Mouse (Mus musculus): ENCODE results near the gene Cwc22.

The Cwc22 gene

DNA sequence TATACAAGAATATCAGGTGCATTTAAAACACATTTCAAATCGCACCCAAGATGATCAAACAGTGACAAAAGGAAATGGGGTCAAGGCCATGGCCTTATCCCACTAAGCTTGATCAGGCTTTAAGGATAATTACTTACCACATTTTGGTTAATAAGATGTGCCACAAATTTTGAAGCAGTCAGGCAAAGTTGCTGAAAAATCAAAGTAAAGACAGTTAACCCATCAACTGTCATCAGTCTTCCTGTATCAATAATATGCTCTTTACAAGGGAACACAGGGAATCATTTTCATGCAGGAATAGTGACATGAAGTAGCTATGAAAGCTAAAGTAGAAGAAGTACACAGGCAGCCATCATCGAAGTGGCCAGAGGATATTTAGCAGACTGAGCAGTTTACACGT lies 22.2 kb downstream of the Cwc22 start:
- DNase-seq, result no peak

DNA sequence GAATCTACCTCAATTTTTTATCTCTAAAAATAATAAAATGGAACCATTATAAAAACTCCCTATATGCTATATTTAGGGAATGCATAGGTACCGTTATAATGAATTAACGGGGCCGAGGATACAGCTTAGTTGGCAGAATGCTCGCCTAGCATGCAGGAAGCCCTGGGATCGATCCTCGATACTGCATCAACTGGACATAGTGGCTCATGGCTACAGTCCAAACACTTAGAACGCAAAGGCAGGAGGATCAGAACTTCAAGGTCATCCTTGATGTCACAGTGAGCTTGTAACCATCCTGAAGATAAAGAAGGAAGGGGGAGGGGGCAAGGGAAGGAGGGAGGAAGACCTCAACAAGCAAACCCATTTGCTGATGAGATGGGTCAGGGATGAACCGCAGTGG lies 23.0 kb downstream of the Cwc22 start:
- DNase-seq, result no peak

- DNase-seq, result no peak
Measured at GRCm38 (mm10) chr2:77921307-77921706, 24.9 kb downstream of the Cwc22 start.

DNA sequence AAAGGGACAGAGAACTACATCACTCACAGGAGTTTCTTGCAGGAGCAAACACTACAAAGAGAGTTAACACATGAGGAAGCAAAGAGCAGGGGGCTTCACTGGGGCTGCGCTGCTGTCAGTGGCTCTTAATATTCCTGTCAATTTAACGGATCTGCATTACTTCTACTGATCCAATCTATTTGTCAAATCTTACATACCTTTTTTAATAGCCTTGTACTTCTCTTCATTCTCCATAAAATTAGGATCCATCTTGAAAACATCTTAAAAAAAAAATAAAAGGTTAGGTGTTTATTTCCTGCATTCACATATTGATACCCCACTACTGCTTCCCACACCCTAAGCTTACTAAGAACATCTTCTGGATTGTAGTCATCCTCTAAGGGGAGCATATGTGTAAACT lies 25.6 kb downstream of the Cwc22 start:
- no peak for DNase-seq

DNA sequence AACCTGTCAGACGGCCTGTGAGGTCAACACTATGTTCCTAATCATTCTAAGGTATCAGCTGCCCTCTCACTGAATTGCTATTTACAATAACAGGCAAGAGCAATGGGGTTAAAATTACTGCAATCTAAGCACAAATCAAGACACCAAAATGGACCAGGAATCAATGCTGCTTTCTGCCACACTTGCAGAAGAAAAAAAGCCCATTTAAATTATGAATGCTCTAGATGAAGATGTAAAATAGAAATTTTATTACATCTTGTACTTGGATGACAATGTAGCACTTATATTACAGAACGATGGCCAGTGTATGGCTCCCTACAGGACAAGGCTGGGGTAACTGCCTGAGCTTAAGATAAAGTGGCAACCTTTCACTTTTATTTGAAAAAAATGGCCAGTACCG lies 27.7 kb downstream of the Cwc22 start:
- DNase-seq, result no peak

DNA sequence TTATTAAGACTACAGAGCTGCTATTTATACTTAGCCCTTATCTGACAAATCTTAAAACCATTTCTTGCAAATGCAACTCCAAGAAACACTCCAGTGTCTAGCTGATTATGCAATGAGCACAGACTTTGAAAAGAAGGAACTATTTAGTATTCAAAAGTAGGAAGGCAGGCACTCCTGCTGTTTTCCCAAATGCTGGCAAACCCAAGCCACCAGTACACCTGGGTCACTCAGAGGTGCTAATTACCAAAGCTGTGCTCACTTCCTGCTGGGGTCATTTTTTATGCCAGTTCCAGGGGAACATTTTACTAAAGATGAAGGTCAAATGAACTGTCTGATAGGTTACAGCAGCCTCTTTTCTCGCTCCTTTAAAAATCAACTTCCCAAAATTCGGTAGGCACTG lies 28.2 kb downstream of the Cwc22 start:
- DNase-seq, result no peak

DNA sequence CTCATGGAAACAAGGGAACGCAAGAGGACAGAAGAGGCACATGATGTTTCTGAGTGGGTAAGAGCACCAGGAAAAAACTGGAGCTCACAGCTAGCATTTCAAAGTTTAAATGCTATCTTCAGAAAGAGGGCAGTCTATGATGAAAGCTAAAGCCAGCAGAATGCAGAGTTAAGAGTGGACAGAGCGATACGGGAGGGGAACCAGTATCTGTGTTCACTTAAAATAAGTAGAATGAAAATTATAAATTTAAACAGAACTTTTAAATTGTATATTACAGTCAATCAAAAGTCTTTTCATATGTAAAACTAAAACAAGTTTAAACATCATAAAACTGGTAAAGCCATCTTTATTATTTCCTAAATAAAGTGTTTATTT lies 28.8 kb downstream of the Cwc22 start:
- DNase-seq, result no peak

DNA sequence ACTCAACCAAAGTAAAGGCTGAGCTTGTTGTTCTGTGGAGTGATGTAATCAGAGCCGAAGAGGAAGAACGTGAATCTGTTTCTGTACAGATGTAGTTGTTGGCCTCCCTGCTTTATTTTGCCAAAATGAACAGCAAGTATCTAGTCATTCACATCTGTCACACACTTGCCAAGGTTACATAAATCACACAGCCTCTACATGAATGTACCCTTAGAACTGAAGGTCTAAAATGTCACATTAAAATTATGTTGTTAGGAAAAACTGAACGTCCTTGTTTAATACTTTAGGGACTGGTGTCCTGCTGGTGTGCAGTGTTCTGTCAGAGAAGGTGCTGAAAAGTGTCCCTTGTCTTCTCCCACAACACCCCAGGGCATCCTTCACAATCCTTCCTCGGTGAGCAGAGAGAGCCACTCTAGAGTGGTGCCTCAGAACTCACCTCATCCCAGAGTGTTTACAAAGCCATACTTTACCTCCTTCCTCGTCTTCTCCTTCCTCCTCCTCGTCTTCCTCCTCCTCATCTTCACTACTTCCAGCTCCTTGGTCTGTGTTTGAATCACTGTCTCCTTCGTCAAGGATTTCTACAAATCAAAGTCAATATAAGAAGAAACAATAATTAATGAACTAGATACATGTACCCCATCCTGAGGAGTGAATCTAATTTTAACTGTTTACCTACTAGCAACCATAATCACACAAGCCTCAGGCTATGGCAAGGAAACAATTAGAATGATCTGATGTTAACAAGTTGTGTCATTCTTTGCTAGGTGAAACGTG lies 29.4 kb downstream of the Cwc22 start:
- DNase-seq, result no peak

GRCm38 (mm10) chr2:77915187-77915586 lies 31.0 kb downstream of the Cwc22 start:
- no peak for DNase-seq

DNA sequence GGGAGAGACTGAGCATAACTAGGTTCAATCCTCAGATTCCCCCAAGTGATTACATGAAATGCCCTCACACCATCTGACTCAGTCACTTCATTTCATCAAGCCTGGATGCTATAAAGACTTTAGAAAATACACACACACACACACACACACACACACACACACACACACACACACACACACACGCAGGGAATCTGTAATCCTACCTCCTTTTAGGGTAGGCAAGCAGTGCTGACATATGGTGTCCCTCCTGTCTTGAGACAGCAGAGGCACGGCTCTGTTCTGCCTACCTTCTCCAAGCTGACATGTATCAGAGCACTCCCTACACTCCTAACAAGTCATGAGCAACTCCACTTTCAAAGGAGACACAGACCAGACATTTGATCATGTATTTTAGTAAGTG lies 32.5 kb downstream of the Cwc22 start:
- no peak for DNase-seq

GRCm38 (mm10) chr2:77912197-77912596 lies 34.0 kb downstream of the Cwc22 start:
- no peak for DNase-seq

- DNase-seq, result no peak
Measured at GRCm38 (mm10) chr2:77911452-77911851, 34.7 kb downstream of the Cwc22 start.

DNA sequence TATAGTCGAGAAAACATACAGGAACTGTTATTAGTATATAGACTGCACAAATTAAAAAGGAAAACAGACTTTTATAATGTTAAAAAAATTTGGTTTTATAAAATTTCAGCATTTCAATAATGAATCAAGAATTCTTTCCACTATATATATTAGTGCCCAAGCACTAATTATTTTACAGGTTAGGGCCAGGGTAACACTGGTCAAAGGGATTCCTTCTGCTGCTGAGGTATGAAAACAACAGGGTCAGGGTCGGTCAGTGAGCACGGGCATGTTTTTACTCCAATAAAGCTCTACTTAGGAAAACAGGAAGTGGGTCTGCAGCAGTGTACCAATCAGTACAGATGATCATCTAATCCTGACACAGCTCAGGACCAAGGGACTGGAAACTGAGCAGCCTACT lies 36.0 kb downstream of the Cwc22 start:
- DNase-seq, result no peak

DNA sequence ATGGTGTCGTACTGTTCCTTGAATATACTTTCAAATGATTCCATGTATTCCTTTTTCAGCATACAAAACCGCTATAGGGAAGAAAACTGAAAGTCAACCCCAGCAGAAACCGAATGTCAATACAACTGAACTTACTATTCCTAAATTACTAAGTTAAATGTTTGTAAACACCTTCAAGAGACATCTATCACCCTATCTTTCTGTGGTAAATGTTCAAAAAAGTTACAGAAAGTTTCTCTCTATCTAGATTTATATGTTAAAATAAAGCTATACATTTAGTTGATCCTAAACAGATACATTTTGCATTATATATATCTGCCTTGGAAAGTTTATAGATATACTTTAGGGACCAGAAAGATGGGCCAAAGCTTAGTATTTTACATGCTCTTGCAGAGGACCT lies 39.0 kb downstream of the Cwc22 start:
- DNase-seq, result no peak

GRCm38 (mm10) chr2:77905023-77905422 lies 41.2 kb downstream of the Cwc22 start:
- DNase-seq, result no peak

GRCm38 (mm10) chr2:77904495-77904894 lies 41.7 kb downstream of the Cwc22 start:
- no peak for DNase-seq

GRCm38 (mm10) chr2:77903979-77904378 lies 42.2 kb downstream of the Cwc22 start:
- no peak for DNase-seq

- no peak for DNase-seq
Measured at GRCm38 (mm10) chr2:77903098-77903497, 43.1 kb downstream of the Cwc22 start.

- DNase-seq, result no peak
Measured at GRCm38 (mm10) chr2:77901269-77901668, 44.9 kb downstream of the Cwc22 start.

- no peak for DNase-seq
Measured at GRCm38 (mm10) chr2:77900741-77901140, 45.4 kb downstream of the Cwc22 start.

DNA sequence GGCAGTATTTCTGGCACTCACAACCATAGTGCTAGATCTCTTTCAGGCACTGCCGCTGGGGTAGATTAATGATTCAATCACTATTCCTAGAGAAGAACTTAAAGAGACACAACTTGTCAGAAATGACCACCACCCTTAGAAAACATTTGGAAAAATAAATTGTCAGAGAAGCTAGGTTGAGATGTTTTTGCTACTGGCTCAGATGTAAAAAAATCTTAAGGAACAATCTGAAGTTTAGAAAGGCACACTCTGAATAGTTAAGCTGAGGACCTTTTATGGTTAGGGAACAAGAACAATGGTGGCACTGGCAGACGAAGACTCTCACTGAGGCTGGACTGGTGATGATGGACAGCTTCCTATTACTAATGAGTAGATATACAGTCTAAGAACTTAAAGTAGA lies 46.1 kb downstream of the Cwc22 start:
- no peak for DNase-seq

DNA sequence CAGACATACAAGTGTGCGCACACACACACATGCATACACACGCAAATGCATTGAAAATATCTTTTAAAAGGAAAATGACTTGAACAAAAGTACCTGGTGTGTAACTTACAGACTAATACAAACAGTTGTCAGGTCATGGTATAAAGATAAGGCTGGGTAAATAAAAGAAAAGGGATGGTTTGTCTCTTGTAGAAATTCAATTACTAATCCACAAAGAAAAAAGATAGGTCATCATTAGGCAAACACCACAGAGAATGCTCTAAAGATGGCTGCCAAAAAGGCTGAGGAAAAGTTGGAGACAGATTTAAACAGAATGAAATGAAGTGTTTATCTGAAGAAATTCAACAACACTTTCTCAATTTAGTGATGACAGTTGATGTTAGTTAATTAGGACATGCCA lies 47.7 kb downstream of the Cwc22 start:
- no peak for DNase-seq

GRCm38 (mm10) chr2:77897988-77898387 lies 48.2 kb downstream of the Cwc22 start:
- DNase-seq, result no peak

GRCm38 (mm10) chr2:77897558-77897899 lies 48.6 kb downstream of the Cwc22 start:
- DNase-seq, result no peak

DNA sequence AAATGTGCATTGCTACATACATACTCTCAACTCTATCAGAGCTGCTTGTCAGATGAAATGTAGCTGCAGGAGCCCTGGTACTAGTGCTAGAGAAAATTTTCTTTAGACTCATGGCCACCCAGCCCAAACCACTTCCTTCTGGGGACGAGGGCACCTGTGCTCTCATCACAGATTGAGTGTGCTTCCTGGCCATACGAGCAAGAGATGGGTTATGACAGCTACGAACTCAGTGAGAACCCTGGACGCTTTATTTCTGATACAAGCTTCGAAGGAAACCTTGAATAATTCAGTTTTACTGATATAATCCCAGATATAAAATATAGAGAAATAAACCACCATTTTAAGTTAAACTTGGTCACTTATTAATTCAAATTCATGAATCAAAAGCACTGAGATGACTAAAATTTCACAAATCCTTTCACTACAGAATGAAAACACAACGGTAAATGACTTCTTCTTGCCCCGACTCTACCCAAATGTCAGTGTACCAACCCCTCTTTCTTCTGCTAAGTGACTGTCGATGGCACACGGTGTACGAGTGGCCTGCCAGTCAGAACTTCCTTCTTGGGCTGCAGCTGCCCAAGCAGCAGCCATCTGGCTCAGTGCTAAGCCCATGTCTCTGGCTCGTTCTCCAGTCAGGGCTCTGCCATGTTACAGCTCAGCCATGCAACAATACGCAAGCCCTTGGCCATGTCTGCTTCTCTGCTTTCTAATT lies 49.2 kb downstream of the Cwc22 start:
- no peak for DNase-seq

All from lung, postnatal 4 days (tissue).